In the genomic region with DNA sequence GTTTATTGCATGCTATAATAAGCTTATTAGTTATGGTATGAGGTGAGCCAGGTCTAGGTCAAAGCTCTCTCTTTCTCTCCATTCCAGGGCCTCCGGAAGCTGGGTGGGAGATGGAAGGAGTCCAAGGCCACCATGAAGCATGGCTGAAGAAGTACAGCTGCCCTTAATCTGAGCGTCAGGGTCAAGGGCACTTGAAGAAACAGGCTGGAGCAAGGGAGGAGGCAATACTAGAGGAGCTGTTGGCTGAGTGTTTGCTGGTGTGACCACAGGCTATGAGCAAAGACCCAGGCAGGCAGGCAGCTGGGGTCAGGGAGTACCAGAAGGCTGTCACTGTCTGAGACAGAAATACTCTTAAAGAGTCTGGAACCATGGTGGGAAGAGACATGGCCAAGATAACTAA, we compare ENCODE assay signal across 22 mouse cellular contexts.
DNase-seq lines count a peak whose midpoint lies in the region; ATAC-seq lines count a peak whose summit lies in the region.
"Had no signal": no experiment of that assay in that cellular context is flagged by ENCODE, and none has a peak within 500 bp of the region (broad histone marks: within the 10 kb centered on the region; RNA-seq: fewer than 3 reads in every experiment).

No protein-coding gene starts in this region.

- H3K27me3 ChIP-seq in lung, embryonic 16.5 days (ENCODE audit: control insufficient read depth, insufficient read depth, low read depth, low read length) = 0 out of 2 replicates have a peak, but pooled peaks cover 2% of the 10 kb centered on the region
- H3K27me3 ChIP-seq: embryonic facial prominence, embryonic 15.5 days; hindbrain, embryonic 15.5 days; neural tube, embryonic 12.5 days had no signal

- no peak overlapping the region for H3K27ac ChIP-seq in lung, embryonic 16.5 days (ENCODE audit: low read length)
- H3K27ac ChIP-seq: embryonic facial prominence, embryonic 15.5 days; forebrain, embryonic 10.5 days; hindbrain, embryonic 15.5 days; limb, embryonic 15.5 days; midbrain, embryonic 10.5 days; neural tube, embryonic 12.5 days had no signal

- no peaks in the 10 kb centered on the region for H3K4me1 ChIP-seq in lung, embryonic 16.5 days (replicated peaks; ENCODE audit: control insufficient read depth, insufficient read depth, low read length)
- H3K4me1 ChIP-seq: embryonic facial prominence, embryonic 15.5 days; forebrain, embryonic 10.5 days; hindbrain, embryonic 15.5 days; midbrain, embryonic 10.5 days; neural tube, embryonic 12.5 days had no signal

- DNase-seq in ovary, adult 18-20 months (ENCODE audit: low spot score) = peak; percentile 24
- DNase-seq in ovary, postnatal 10 days (ENCODE audit: low spot score) = no peak
- peak; percentile 73 for DNase-seq in kidney, postnatal 10 days
- DNase-seq in testis, postnatal 14 days (ENCODE audit: low spot score) = peak; percentile 23
- no peak for DNase-seq in frontal cortex, postnatal 14 days (ENCODE audit: low spot score in 2 of 2)
- DNase-seq in spleen, postnatal 36 days (ENCODE audit: low spot score in 2 of 2) = no peak
- DNase-seq: cerebellum, adult 2 months; gastrocnemius, postnatal 14 days; heart, postnatal 14 days; liver, postnatal 0 days; thymus, postnatal 36 days had no signal

- no peaks in the 10 kb centered on the region for H3K9me3 ChIP-seq in lung, embryonic 16.5 days (ENCODE audit: control insufficient read depth, low read length)
- H3K9me3 ChIP-seq: embryonic facial prominence, embryonic 15.5 days; forebrain, embryonic 10.5 days; G1E; hindbrain, embryonic 15.5 days; limb, embryonic 15.5 days; midbrain, embryonic 10.5 days; neural tube, embryonic 12.5 days had no signal

- H3K4me3 ChIP-seq in lung, embryonic 16.5 days (ENCODE audit: low read length) = no peak overlapping the region
- H3K4me3 ChIP-seq: embryonic facial prominence, embryonic 15.5 days; forebrain, embryonic 10.5 days; hindbrain, embryonic 15.5 days; limb, embryonic 15.5 days; midbrain, embryonic 10.5 days; neural tube, embryonic 12.5 days had no signal

- H3K4me2 ChIP-seq in lung, embryonic 16.5 days (ENCODE audit: low read depth, low read length) = no peak overlapping the region
- H3K4me2 ChIP-seq: embryonic facial prominence, embryonic 15.5 days; heart, embryonic 11.5 days; hindbrain, embryonic 15.5 days; limb, embryonic 15.5 days; neural tube, embryonic 12.5 days had no signal

- 25% methylated on average over 2 of the region's 2 CpGs for WGBS in lung, embryonic 16.5 days

- ATAC-seq in lung, embryonic 16.5 days (ENCODE audit: low read depth) = peak; percentile 95
- ATAC-seq: CD4-positive, CD25-positive, alpha-beta regulatory T cell, adult 4 months; intestine, postnatal 0 days; liver, postnatal 0 days had no signal

- no peak overlapping the region for H3K9ac ChIP-seq in lung, embryonic 16.5 days (ENCODE audit: low read length)
- H3K9ac ChIP-seq: embryonic facial prominence, embryonic 15.5 days; hindbrain, embryonic 15.5 days; limb, embryonic 15.5 days; liver, postnatal 0 days; neural tube, embryonic 12.5 days had no signal

- H3K36me3 ChIP-seq in lung, embryonic 16.5 days (ENCODE audit: control insufficient read depth, insufficient read depth, low read length) = no peaks in the 10 kb centered on the region
- H3K36me3 ChIP-seq: embryonic facial prominence, embryonic 15.5 days; forebrain, embryonic 10.5 days; G1E; hindbrain, embryonic 15.5 days; limb, embryonic 15.5 days; midbrain, embryonic 10.5 days; neural tube, embryonic 12.5 days had no signal

Comparison
In these comparisons a context has a peak if more than half of its experiments do, and no peak if none do; other contexts are left out.
1. DNase-seq: peak in ovary, adult 18-20 months (single experiment), kidney, postnatal 10 days (single experiment) and testis, postnatal 14 days (single experiment); none in ovary, postnatal 10 days (single experiment), frontal cortex, postnatal 14 days (0 of 2) and spleen, postnatal 36 days (0 of 2).